Mouse (Mus musculus) CH12.LX (cell line): ENCODE measurements at regions not wholly inside any gene's neighbourhood (a gene's known extent, or its start where the extent isn't known, plus 50 kb on each side); places are given as distances from the start of the nearest gene placed in this dataset.

Source experiments
- DNase-seq: peaks from one replicate; pipeline ENCODE4 v3.0.0-alpha.2; 2013; ENCODE audit errors: extremely low read depth
- H3K27ac ChIP-seq: 2 replicates; pipeline ENCODE4 v1.5.1; 2012; ENCODE audit warnings: low read depth, mild to moderate bottlenecking, control low read depth, moderate library complexity; ENCODE audit not compliant: insufficient read depth
- H3K27me3 ChIP-seq: replicated peaks from 2 replicates; pipeline ENCODE3; 2012; ENCODE audit warnings: inconsistent platforms
- H3K36me3 ChIP-seq, 2 experiments: replicated peaks in 1 of 2; 2 replicates each; pipeline versions ENCODE3 to v1.6.1; 2012; ENCODE audit warnings: inconsistent platforms in 1 of 2, low read length in 1 of 2, mild to moderate bottlenecking in 1 of 2, mixed read lengths in 1 of 2, moderate library complexity in 1 of 2; ENCODE audit not compliant: control insufficient read depth in 1 of 2, insufficient read depth in 1 of 2
- H3K4me1 ChIP-seq, 2 experiments: 2 replicates each; pipeline ENCODE4 v1.6.1; 2012; ENCODE audit warnings: inconsistent platforms in 1 of 2, moderate library complexity in 1 of 2; ENCODE audit not compliant: insufficient read depth in 2 of 2, control insufficient read depth in 1 of 2
- H3K4me2 ChIP-seq: 2 replicates; pipeline ENCODE4 v1.6.1; 2012; ENCODE audit warnings: low read depth, mild to moderate bottlenecking, control low read depth; ENCODE audit not compliant: poor library complexity, insufficient read depth, severe bottlenecking
- H3K4me3 ChIP-seq, 3 experiments: fragments of 150-350 bp in 1 of 3; sonication (generic) in 1 of 3; replicated peaks in 1 of 3; 2 replicates each; pipeline versions ENCODE3 to v1.5.1; 2011 to 2012; ENCODE audit warnings: low read depth in 2 of 3, low read length in 2 of 3, mild to moderate bottlenecking in 2 of 3, moderate library complexity in 2 of 3, control low read depth in 1 of 3, improper control_type of control experiment in 1 of 3, inconsistent platforms in 1 of 3, mixed read lengths in 1 of 3; ENCODE audit not compliant: poor library complexity in 1 of 3
- H3K79me2 ChIP-seq: replicated peaks from 2 replicates; pipeline ENCODE4 v1.6.1; 2012; ENCODE audit warnings: mild to moderate bottlenecking, moderate library complexity; ENCODE audit not compliant: control insufficient read depth, poor library complexity, insufficient read depth, severe bottlenecking; ENCODE audit errors: extremely low read depth
- H3K9ac ChIP-seq: 2 replicates; pipeline ENCODE4 v1.6.1; 2012; ENCODE audit warnings: low read depth, mild to moderate bottlenecking, control low read depth, moderate library complexity; ENCODE audit not compliant: insufficient read depth
- H3K9me3 ChIP-seq: replicated peaks from 2 replicates; pipeline ENCODE3; 2012; ENCODE audit warnings: low read length, inconsistent platforms, mixed read lengths
- BHLHE40 ChIP-seq: IDR thresholded peaks from 2 replicates; pipeline ENCODE4 v1.6.1; 2011; ENCODE audit warnings: mild to moderate bottlenecking, low read depth, low read length, improper control_type of control experiment
- CHD2 ChIP-seq: IDR thresholded peaks from 2 replicates; pipeline ENCODE4 v1.6.1; 2011; ENCODE audit warnings: low read length, improper control_type of control experiment
- CTCF ChIP-seq, 2 experiments: IDR thresholded peaks in 1 of 2; conservative IDR thresholded peaks in 1 of 2; 2 replicates each; pipeline ENCODE4 v1.5.1; 2011 to 2012; ENCODE audit warnings: low read depth in 2 of 2, low read length in 2 of 2, improper control_type of control experiment in 1 of 2, inconsistent platforms in 1 of 2, mild to moderate bottlenecking in 1 of 2, moderate library complexity in 1 of 2
- E2F4 ChIP-seq: IDR thresholded peaks from 2 replicates; pipeline ENCODE4 v1.6.1; 2011; ENCODE audit warnings: low read depth, low read length, improper control_type of control experiment; ENCODE audit not compliant: insufficient replicate concordance
- EP300 ChIP-seq: IDR thresholded peaks from 2 replicates; pipeline ENCODE4 v1.6.1; 2011; ENCODE audit warnings: low read length, improper control_type of control experiment
- ETS1 ChIP-seq: conservative IDR thresholded peaks from 2 replicates; pipeline ENCODE4 v1.6.1; 2012; ENCODE audit warnings: low read depth, mild to moderate bottlenecking, inconsistent platforms, low read length, improper control_type of control experiment, moderate library complexity
- GABPA ChIP-seq: IDR thresholded peaks from 2 replicates; pipeline ENCODE4 v1.6.1; 2012; ENCODE audit warnings: low read depth, low read length, improper control_type of control experiment, inconsistent platforms; ENCODE audit not compliant: insufficient replicate concordance
- HCFC1 ChIP-seq: IDR thresholded peaks from 2 replicates; pipeline ENCODE4 v1.6.1; 2012; ENCODE audit warnings: low read depth, mild to moderate bottlenecking, inconsistent platforms, low read length, improper control_type of control experiment
- IRF4 ChIP-seq: IDR thresholded peaks from 2 replicates; pipeline ENCODE4 v1.6.1; 2014; ENCODE audit warnings: low read depth, mild to moderate bottlenecking, inconsistent platforms, low read length, improper control_type of control experiment
- JUND ChIP-seq: conservative IDR thresholded peaks from 2 replicates; pipeline ENCODE4 v1.6.1; 2011; ENCODE audit warnings: low read depth, low read length, improper control_type of control experiment
- KAT2A ChIP-seq: IDR thresholded peaks from 2 replicates; pipeline ENCODE4 v1.6.1; 2012; ENCODE audit warnings: low read length, improper control_type of control experiment, inconsistent platforms; ENCODE audit not compliant: insufficient replicate concordance
- MAX ChIP-seq: IDR thresholded peaks from 2 replicates; pipeline ENCODE4 v1.6.1; 2011; ENCODE audit warnings: low read length, improper control_type of control experiment
- MAZ ChIP-seq: IDR thresholded peaks from 2 replicates; pipeline ENCODE4 v1.6.1; 2012; ENCODE audit warnings: low read depth, mild to moderate bottlenecking, inconsistent platforms, low read length, improper control_type of control experiment, moderate library complexity
- MEF2A ChIP-seq: IDR thresholded peaks from 2 replicates; pipeline ENCODE4 v1.6.1; 2014; ENCODE audit warnings: low read depth, mild to moderate bottlenecking, inconsistent platforms, low read length, improper control_type of control experiment, borderline replicate concordance
- MXI1 ChIP-seq: IDR thresholded peaks from 2 replicates; pipeline ENCODE4 v1.6.1; 2011; ENCODE audit warnings: mild to moderate bottlenecking, low read depth, low read length, improper control_type of control experiment
- MYC ChIP-seq: IDR thresholded peaks from 2 replicates; pipeline ENCODE4 v1.6.1; 2011; ENCODE audit warnings: low read depth, mild to moderate bottlenecking, improper control_type of control experiment, low read length
- POLR2A ChIP-seq: IDR thresholded peaks from 2 replicates; pipeline ENCODE4 v1.6.1; 2011; ENCODE audit warnings: low read depth, mild to moderate bottlenecking, improper control_type of control experiment, low read length
- RAD21 ChIP-seq: IDR thresholded peaks from 2 replicates; pipeline ENCODE4 v1.6.1; 2011; ENCODE audit warnings: low read depth, mild to moderate bottlenecking, low read length, improper control_type of control experiment, moderate library complexity
- RCOR1 ChIP-seq: conservative IDR thresholded peaks from 2 replicates; pipeline ENCODE4 v1.6.1; 2012; ENCODE audit warnings: low read depth, mild to moderate bottlenecking, inconsistent platforms, low read length, improper control_type of control experiment
- TBP ChIP-seq: conservative IDR thresholded peaks from 2 replicates; pipeline ENCODE4 v1.6.1; 2011; ENCODE audit warnings: low read depth, low read length, improper control_type of control experiment
- USF2 ChIP-seq: conservative IDR thresholded peaks from 2 replicates; pipeline ENCODE4 v1.6.1; 2011; ENCODE audit warnings: low read depth, low read length, improper control_type of control experiment
- ZC3H11A ChIP-seq: IDR thresholded peaks from 2 replicates; pipeline ENCODE4 v1.6.1; 2012; ENCODE audit warnings: low read depth, mild to moderate bottlenecking, inconsistent platforms, low read length, improper control_type of control experiment
- ZKSCAN1 ChIP-seq: IDR thresholded peaks from 2 replicates; pipeline ENCODE4 v1.6.1; 2012; ENCODE audit warnings: low read depth, inconsistent platforms, low read length, improper control_type of control experiment, borderline replicate concordance
- ZMIZ1 ChIP-seq: IDR thresholded peaks from 2 replicates; pipeline ENCODE4 v1.6.1; 2012; ENCODE audit warnings: low read depth, mild to moderate bottlenecking, inconsistent platforms, low read length, improper control_type of control experiment
- dilution Hi-C: fragments of 300-500 bp; cut with MboI; formaldehyde crosslinking; loops from 2 replicates; pipeline ENCODE4 v1.14.3; 2020; ENCODE audit warnings: low sequenced_read_pairs; ENCODE audit not compliant: extremely low pct_unique_long_range_greater_than_20kb, extremely low pct_ligation_motif_present
- in situ Hi-C: fragments of 300-500 bp; cut with MboI; formaldehyde crosslinking; loops from 3 replicates; pipeline ENCODE4 v1.14.3; 2019; ENCODE audit warnings: low sequenced_read_pairs, low pct_ligation_motif_present, low pct_unique_long_range_greater_than_20kb, mixed read lengths

GRCm38 (mm10) chr12:29187619-29188018 is 340.6 kb upstream of the Myt1l start:
- Histone ChIP-seq H3K79me2 (no peaks in the 10 kb centered on the region), H3K27ac (no peak overlapping the region), H3K9me3 (no peaks in the 10 kb centered on the region), H3K27me3 (no peaks in the 10 kb centered on the region), H3K36me3 (no peaks in the 10 kb centered on the region), H3K4me3 (no peak overlapping the region), H3K9ac (no peak overlapping the region), H3K4me1 (peaks cover 0 to 3% of the 10 kb centered on the region in 2 experiments; a peak in 1 of 4 replicates), H3K4me2 (no peak overlapping the region)
- in situ Hi-C loops = no loop called here
- DNase-seq = no peak
- TF ChIP-seq MEF2A (no peak), MAX (no peak), KAT2A (no peak), MXI1 (no peak), ETS1 (no peak), GABPA (no peak), ZKSCAN1 (no peak), JUND (no peak), BHLHE40 (no peak), POLR2A (no peak), E2F4 (no peak), IRF4 (no peak), RCOR1 (no peak)
- dilution Hi-C loops = no loop called here

GRCm38 (mm10) chr12:29192391-29192790 is 335.8 kb upstream of the Myt1l start:
- in situ Hi-C loops (no loop called here), dilution Hi-C loops (no loop called here)
- H3K9me3 ChIP-seq = no peaks in the 10 kb centered on the region

GRCm38 (mm10) chr12:29211946-29212345 is 316.2 kb upstream of the Myt1l start:
- no peak for TF ChIP-seq EP300
- TF ChIP-seq ZC3H11A = no peak
- no peak for TF ChIP-seq MYC
- TF ChIP-seq RAD21 = no peak
- no peak for TF ChIP-seq CTCF (conservative IDR thresholded peaks at IDR 0.05 in 1 of 2, IDR thresholded peaks at IDR 0.05 in 1 of 2; ENCODE audit: low read depth in 2 of 2, low read length in 2 of 2)
- TF ChIP-seq TBP = no peak
- no peak for TF ChIP-seq USF2
- Histone ChIP-seq H3K79me2 (no peaks in the 10 kb centered on the region), H3K9me3 (no peaks in the 10 kb centered on the region), H3K4me3 (no peak overlapping the region), H3K27me3 (no peaks in the 10 kb centered on the region), H3K4me1 (no peaks in the 10 kb centered on the region), H3K36me3 (no peaks in the 10 kb centered on the region), H3K4me2 (no peak overlapping the region), H3K27ac (no peak overlapping the region), H3K9ac (no peak overlapping the region)
- in situ Hi-C loops = no loop called here
- dilution Hi-C loops = no loop called here
- DNase-seq = no peak

More at GRCm38 (mm10) chr12:29192391-29192790, 335.8 kb upstream of the Myt1l start:
- H3K4me3 ChIP-seq = no peak overlapping the region
- H3K4me1 ChIP-seq = peaks cover 0 to 3% of the 10 kb centered on the region in 2 experiments; a peak in 1 of 4 replicates
- TF ChIP-seq MAZ = no peak
- no peak for TF ChIP-seq POLR2A
- TF ChIP-seq BHLHE40 = no peak
- no peak for TF ChIP-seq CHD2
- TF ChIP-seq ZMIZ1 = no peak
- TF ChIP-seq RCOR1 = no peak
- TF ChIP-seq HCFC1 = no peak
- no peaks in the 10 kb centered on the region for H3K79me2 ChIP-seq
- no peaks in the 10 kb centered on the region for H3K27me3 ChIP-seq
- no peaks in the 10 kb centered on the region for H3K36me3 ChIP-seq
- H3K27ac ChIP-seq = no peak overlapping the region
- no peak overlapping the region for H3K9ac ChIP-seq
- no peak overlapping the region for H3K4me2 ChIP-seq
- DNase-seq = no peak
